Mouse (Mus musculus) urinary bladder, postnatal 14 days (tissue): ENCODE data around the gene Csf3r.

ENCODE experiments used
- DNase-seq: peaks from one replicate; pipeline ENCODE4 v3.0.0; 2021; ENCODE audit warnings: low spot score

The Csf3r gene

GRCm38 (mm10) chr4:126057207-126058133 lies 33.1 kb downstream of the Csf3r start:
- no peak for DNase-seq

GRCm38 (mm10) chr4:126058134-126058996 lies 34.0 kb downstream of the Csf3r start, which contains the start of gene Oscp1:
TSS of gene Oscp1 (plus strand) at chr4:126058565.
- peak; percentile 89 for DNase-seq

GRCm38 (mm10) chr4:126058997-126059362 lies 34.6 kb downstream of the Csf3r start:
- DNase-seq: no peak

GRCm38 (mm10) chr4:126062856-126063255 lies 38.5 kb downstream of the Csf3r start:
- no peak for DNase-seq

- DNase-seq: no peak
Observed at GRCm38 (mm10) chr4:126065241-126065640, 40.9 kb downstream of the Csf3r start.

- DNase-seq: peak; percentile 23
Observed at GRCm38 (mm10) chr4:126067401-126068077, 43.2 kb downstream of the Csf3r start.

- no peak for DNase-seq
Observed at GRCm38 (mm10) chr4:126068842-126069241, 44.5 kb downstream of the Csf3r start.

- no peak for DNase-seq
Observed at GRCm38 (mm10) chr4:126077833-126078232, 53.5 kb downstream of the Csf3r start.

- no peak for DNase-seq
Observed at GRCm38 (mm10) chr4:126079266-126079665, 54.9 kb downstream of the Csf3r start.

- no peak for DNase-seq
Observed at GRCm38 (mm10) chr4:126081601-126082000, 57.3 kb downstream of the Csf3r start.

GRCm38 (mm10) chr4:126083021-126083420 lies 58.7 kb downstream of the Csf3r start:
- DNase-seq: no peak

- DNase-seq: no peak
Observed at GRCm38 (mm10) chr4:126084382-126084781, 60.0 kb downstream of the Csf3r start.

- peak; percentile 83 for DNase-seq
Observed at GRCm38 (mm10) chr4:126085996-126086576, 61.7 kb downstream of the Csf3r start.

GRCm38 (mm10) chr4:126090101-126090847 lies 65.9 kb downstream of the Csf3r start:
- DNase-seq: no peak

- no peak for DNase-seq
Observed at GRCm38 (mm10) chr4:126090848-126091124, 66.4 kb downstream of the Csf3r start.

- DNase-seq: no peak
Observed at GRCm38 (mm10) chr4:126091873-126092272, 67.5 kb downstream of the Csf3r start.
